Mouse (Mus musculus): ENCODE measurements around the gene Ece1. TPM values are rescaled to one million over a fixed set of nuclear protein-coding genes. Genes with fewer than 3 reads are reported as not detected.

Ece1 gene
- total and polyA plus RNA-seq, 3 experiments = under 0.01 to 0.02 TPM; not detected in 1

DNA sequence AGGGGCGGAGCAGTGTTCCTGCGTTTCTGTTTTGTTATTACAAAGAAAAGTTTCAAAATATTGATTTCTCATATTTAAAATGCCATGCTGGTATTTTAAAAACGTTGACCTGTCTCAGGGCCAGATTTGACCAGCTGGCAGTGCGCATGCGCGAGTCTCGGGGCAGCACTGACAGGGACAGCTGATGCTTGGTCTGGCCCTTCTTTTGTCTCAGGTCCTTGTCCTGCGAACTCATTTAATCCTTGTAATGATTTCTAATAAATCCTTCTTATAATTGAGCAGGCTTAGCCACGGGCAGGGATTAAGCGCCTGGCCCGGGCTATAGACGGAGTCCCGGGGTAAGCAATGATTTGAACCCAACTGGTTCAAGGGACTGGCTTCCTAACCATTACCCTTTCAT lies 40.2 kb downstream of the Ece1 start:
- Histone ChIP-seq H3K9me3 (replicated peaks) (no peaks in the 10 kb centered on the region), H3K27me3 (ENCODE audit: insufficient read depth, low read length) (peaks cover 7% of the 10 kb centered on the region; the same call in 1 of the 2 replicates), H3K36me3 (replicated peaks) (no peaks in the 10 kb centered on the region), H3K4me3 (ENCODE audit: low read depth, low read length) (no peak overlapping the region), H3K4me1 (ENCODE audit: insufficient read depth, low read depth, low read length) (no peaks in the 10 kb centered on the region)
- DNase-seq (ENCODE audit: low spot score) = no peak
- no peak for ATAC-seq (ENCODE audit: extremely low read depth, insufficient number of reproducible peaks, low FRiP score, poor library complexity, severe bottlenecking)
- TF ChIP-seq POLR2AphosphoS5 (IDR thresholded peaks at IDR 0.05; ENCODE audit: insufficient replicate concordance, low read depth, low read length) = no peak
- TF ChIP-seq GATA1 (IDR thresholded peaks at IDR 0.05; ENCODE audit: borderline replicate concordance, low read length) = no peak
- TF ChIP-seq GATA2 (IDR thresholded peaks at IDR 0.05; ENCODE audit: borderline replicate concordance, low read depth, low read length) = no peak
- TF ChIP-seq CTCF (IDR thresholded peaks at IDR 0.05; ENCODE audit: low read depth, low read length) = no peak
- no peak for TF ChIP-seq TAL1 (conservative IDR thresholded peaks at IDR 0.05; ENCODE audit: low read depth, low read length)

- DNase-seq (ENCODE audit: low spot score) (no peak), ATAC-seq (ENCODE audit: extremely low read depth, insufficient number of reproducible peaks, low FRiP score, poor library complexity, severe bottlenecking) (no peak)
- Histone ChIP-seq H3K27me3 (ENCODE audit: insufficient read depth, low read length) (peaks cover 4% of the 10 kb centered on the region; the same call in 1 of the 2 replicates), H3K4me1 (ENCODE audit: insufficient read depth, low read depth, low read length) (no peaks in the 10 kb centered on the region), H3K36me3 (replicated peaks) (no peaks in the 10 kb centered on the region), H3K9me3 (replicated peaks) (no peaks in the 10 kb centered on the region), H3K4me3 (ENCODE audit: low read depth, low read length) (no peak overlapping the region)
- TF ChIP-seq POLR2AphosphoS5 (IDR thresholded peaks at IDR 0.05; ENCODE audit: insufficient replicate concordance, low read depth, low read length) (no peak), CTCF (IDR thresholded peaks at IDR 0.05; ENCODE audit: low read depth, low read length) (no peak), TAL1 (conservative IDR thresholded peaks at IDR 0.05; ENCODE audit: low read depth, low read length) (no peak), GATA1 (IDR thresholded peaks at IDR 0.05; ENCODE audit: borderline replicate concordance, low read length) (no peak), GATA2 (IDR thresholded peaks at IDR 0.05; ENCODE audit: borderline replicate concordance, low read depth, low read length) (no peak)
Measured at GRCm38 (mm10) chr4:137902873-137903272, 40.8 kb downstream of the Ece1 start.

GRCm38 (mm10) chr4:137904956-137905551 lies 43.0 kb downstream of the Ece1 start:
- Histone ChIP-seq H3K9me3 (replicated peaks) (no peaks in the 10 kb centered on the region), H3K27me3 (ENCODE audit: insufficient read depth, low read length) (peaks cover 2% of the 10 kb centered on the region; the same call in 1 of the 2 replicates), H3K36me3 (replicated peaks) (no peaks in the 10 kb centered on the region), H3K4me3 (ENCODE audit: low read depth, low read length) (no peak overlapping the region), H3K4me1 (ENCODE audit: insufficient read depth, low read depth, low read length) (no peaks in the 10 kb centered on the region)
- ATAC-seq (ENCODE audit: extremely low read depth, insufficient number of reproducible peaks, low FRiP score, poor library complexity, severe bottlenecking) = no peak
- DNase-seq (ENCODE audit: low spot score) = no peak
- no peak for TF ChIP-seq GATA2 (IDR thresholded peaks at IDR 0.05; ENCODE audit: borderline replicate concordance, low read depth, low read length)
- no peak for TF ChIP-seq CTCF (IDR thresholded peaks at IDR 0.05; ENCODE audit: low read depth, low read length)
- no peak for TF ChIP-seq POLR2AphosphoS5 (IDR thresholded peaks at IDR 0.05; ENCODE audit: insufficient replicate concordance, low read depth, low read length)
- TF ChIP-seq GATA1 (IDR thresholded peaks at IDR 0.05; ENCODE audit: borderline replicate concordance, low read length) = no peak
- TF ChIP-seq TAL1 (conservative IDR thresholded peaks at IDR 0.05; ENCODE audit: low read depth, low read length) = no peak

- ATAC-seq (ENCODE audit: extremely low read depth, insufficient number of reproducible peaks, low FRiP score, poor library complexity, severe bottlenecking) (no peak), DNase-seq (ENCODE audit: low spot score) (no peak)
- Histone ChIP-seq H3K4me1 (ENCODE audit: insufficient read depth, low read depth, low read length) (no peaks in the 10 kb centered on the region), H3K4me3 (ENCODE audit: low read depth, low read length) (no peak overlapping the region), H3K9me3 (replicated peaks) (no peaks in the 10 kb centered on the region), H3K27me3 (ENCODE audit: insufficient read depth, low read length) (peaks cover 2% of the 10 kb centered on the region; the same call in 1 of the 2 replicates), H3K36me3 (replicated peaks) (no peaks in the 10 kb centered on the region)
- TF ChIP-seq GATA1 (IDR thresholded peaks at IDR 0.05; ENCODE audit: borderline replicate concordance, low read length) = no peak
Measured at GRCm38 (mm10) chr4:137907979-137908378, 45.9 kb downstream of the Ece1 start.

- Histone ChIP-seq H3K27me3 (ENCODE audit: insufficient read depth, low read length) (peaks cover 2% of the 10 kb centered on the region; the same call in 1 of the 2 replicates), H3K4me1 (ENCODE audit: insufficient read depth, low read depth, low read length) (no peaks in the 10 kb centered on the region), H3K36me3 (replicated peaks) (no peaks in the 10 kb centered on the region), H3K9me3 (replicated peaks) (peaks cover 3% of the 10 kb centered on the region; the same call in 1 of the 2 replicates), H3K4me3 (ENCODE audit: low read depth, low read length) (no peak overlapping the region)
- no peak for DNase-seq (ENCODE audit: low spot score)
- TF ChIP-seq GATA2 (IDR thresholded peaks at IDR 0.05; ENCODE audit: borderline replicate concordance, low read depth, low read length) = no peak
- no peak for TF ChIP-seq TAL1 (conservative IDR thresholded peaks at IDR 0.05; ENCODE audit: low read depth, low read length)
- TF ChIP-seq POLR2AphosphoS5 (IDR thresholded peaks at IDR 0.05; ENCODE audit: insufficient replicate concordance, low read depth, low read length) = no peak
- TF ChIP-seq CTCF (IDR thresholded peaks at IDR 0.05; ENCODE audit: low read depth, low read length) = no peak
- TF ChIP-seq GATA1 (IDR thresholded peaks at IDR 0.05; ENCODE audit: borderline replicate concordance, low read length) = no peak
- no peak for ATAC-seq (ENCODE audit: extremely low read depth, insufficient number of reproducible peaks, low FRiP score, poor library complexity, severe bottlenecking)
Measured at GRCm38 (mm10) chr4:137908489-137908888, 46.5 kb downstream of the Ece1 start.

DNA sequence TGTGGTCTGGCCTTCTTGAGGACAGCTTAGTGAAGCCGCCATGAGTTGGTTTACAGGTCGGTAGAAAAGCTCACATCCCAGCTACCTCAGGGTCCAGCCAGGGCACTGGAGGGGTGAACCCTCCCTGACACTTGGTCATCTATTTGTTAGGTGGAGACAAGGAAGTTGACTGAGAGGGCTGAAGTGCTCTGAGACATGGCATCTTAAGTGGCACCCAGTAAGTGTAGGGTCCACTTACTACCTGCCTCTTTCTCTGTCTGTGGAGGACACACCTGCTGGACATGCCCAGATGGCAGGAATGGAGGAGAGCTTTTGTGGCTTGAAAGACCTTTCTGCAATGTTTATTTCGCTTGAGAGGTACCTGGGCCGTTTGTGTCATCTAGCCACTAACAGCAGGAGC lies 46.9 kb downstream of the Ece1 start:
- peaks cover 5% of the 10 kb centered on the region; the same call in 1 of the 2 replicates for H3K9me3 ChIP-seq (replicated peaks)
- H3K27me3 ChIP-seq (ENCODE audit: insufficient read depth, low read length) = peaks cover 2% of the 10 kb centered on the region; the same call in 1 of the 2 replicates
- ATAC-seq (ENCODE audit: extremely low read depth, insufficient number of reproducible peaks, low FRiP score, poor library complexity, severe bottlenecking) (no peak), DNase-seq (ENCODE audit: low spot score) (no peak)
- H3K4me1 ChIP-seq (ENCODE audit: insufficient read depth, low read depth, low read length) = no peaks in the 10 kb centered on the region
- H3K36me3 ChIP-seq (replicated peaks) = no peaks in the 10 kb centered on the region
- no peak overlapping the region for H3K4me3 ChIP-seq (ENCODE audit: low read depth, low read length)
- TF ChIP-seq POLR2AphosphoS5 (IDR thresholded peaks at IDR 0.05; ENCODE audit: insufficient replicate concordance, low read depth, low read length) (no peak), TAL1 (conservative IDR thresholded peaks at IDR 0.05; ENCODE audit: low read depth, low read length) (no peak), GATA2 (IDR thresholded peaks at IDR 0.05; ENCODE audit: borderline replicate concordance, low read depth, low read length) (no peak), GATA1 (IDR thresholded peaks at IDR 0.05; ENCODE audit: borderline replicate concordance, low read length) (no peak), CTCF (IDR thresholded peaks at IDR 0.05; ENCODE audit: low read depth, low read length) (no peak)

All from G1E (cell line).